Mouse (Mus musculus) CD4-positive, CD25-positive, alpha-beta regulatory T cell, adult 4 months (primary cell): ENCODE data around the gene Gfer. TPM values are rescaled to one million over a fixed set of nuclear protein-coding genes. Genes with fewer than 3 reads are reported as not detected.

Experiments
- ATAC-seq: one replicate; pipeline ENCODE4 v1.8.0; 2017
- polyA plus RNA-seq, 2 experiments: library from polyadenylated mRNA; unstranded; fragments of 100-300 nt; shearing (Covaris generic); gene quantifications; one replicate each; pipeline ENCODE4 v1.2.1; 2017

The Gfer gene
- 10 to 100 TPM; 13.5 to 21.7 TPM for polyA plus RNA-seq

- ATAC-seq, result peak; percentile 93
These were observed at the start of gene Gfer, which contains the start of gene Noxo1 for GRCm38 (mm10) chr17:24696011-24696697. TSS of gene Gfer (minus strand) at chr17:24696156. TSS of gene Noxo1 (plus strand) at chr17:24696234.

DNA sequence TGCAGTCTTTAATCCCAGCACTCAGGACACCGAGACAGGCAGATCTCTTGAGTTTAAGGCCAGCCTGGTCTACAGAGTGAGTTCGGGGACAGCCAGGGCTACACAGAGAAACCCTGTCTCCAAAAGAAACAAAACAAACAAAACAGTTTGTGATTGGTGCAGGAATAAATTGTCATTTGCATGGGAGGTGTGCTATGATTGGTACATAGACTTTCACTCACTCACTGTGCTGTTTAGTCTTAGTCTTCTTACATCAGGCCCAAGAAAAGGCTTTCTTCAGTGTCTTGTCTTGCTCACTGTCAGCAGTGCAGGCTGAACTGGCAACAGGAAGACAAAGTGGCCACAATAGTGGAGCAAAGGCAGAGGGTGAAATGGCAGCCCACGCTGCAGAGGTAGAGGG lies 48.4 kb upstream of the Gfer start:
- ATAC-seq, result no peak

DNA sequence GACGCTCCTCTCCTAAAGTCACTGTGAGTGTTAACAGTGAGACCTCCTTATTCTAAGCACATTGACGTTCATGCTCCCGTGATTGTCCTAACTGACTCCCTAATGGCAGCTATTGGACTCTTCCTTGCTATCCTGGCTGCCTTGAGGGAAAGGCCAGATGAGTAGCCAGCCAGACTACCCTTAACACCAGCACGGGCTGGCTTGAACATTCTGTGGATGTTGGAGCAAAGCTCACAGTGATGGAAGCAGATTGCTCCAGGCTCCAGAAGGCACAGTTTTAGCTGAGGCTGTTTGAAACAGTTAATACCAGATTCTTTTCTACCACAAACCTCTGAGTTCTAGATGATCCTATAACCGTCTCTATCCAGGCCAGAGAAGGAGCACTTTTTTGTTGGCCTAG lies 47.9 kb upstream of the Gfer start:
- no peak for ATAC-seq

DNA sequence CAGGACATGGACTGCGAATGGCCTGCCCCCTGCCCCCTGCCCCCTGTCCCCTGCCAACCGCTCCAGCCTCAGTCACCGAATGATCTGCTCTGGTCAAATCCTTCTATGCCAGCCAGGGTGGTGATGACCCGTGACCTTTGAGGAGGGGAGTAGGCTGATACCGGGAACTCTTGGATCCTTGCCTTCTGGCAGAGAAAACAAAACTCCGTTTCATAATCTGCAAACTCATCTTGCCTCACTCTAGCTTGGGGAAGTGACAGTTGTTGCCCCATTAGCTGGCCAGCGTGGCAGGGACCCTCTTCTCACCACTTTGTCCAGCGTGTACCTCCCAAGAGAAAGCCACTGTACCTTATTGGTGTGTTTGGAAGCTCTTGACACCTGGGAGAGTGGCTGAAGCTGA lies 46.4 kb upstream of the Gfer start:
- ATAC-seq, result no peak

GRCm38 (mm10) chr17:24739926-24740325 lies 44.0 kb upstream of the Gfer start:
- no peak for ATAC-seq

DNA sequence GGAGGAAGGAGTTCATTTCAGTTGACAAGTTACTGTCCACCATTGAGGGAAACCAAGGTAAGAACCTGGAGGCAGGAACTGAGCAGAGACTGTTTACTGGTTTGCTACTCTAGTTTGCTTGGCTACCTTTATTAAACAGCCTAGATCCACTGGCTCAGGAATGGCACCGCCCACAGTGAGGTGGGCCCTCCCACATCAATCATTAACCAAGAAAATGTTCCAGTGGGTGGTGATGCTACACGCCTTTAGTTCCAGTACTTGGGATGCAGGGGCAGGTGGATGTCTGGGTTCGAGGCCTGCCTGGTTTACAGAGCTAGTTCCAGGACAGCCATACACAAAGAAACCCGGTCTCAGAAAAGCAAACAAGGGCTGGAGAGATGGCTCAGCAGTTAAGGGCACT lies 42.3 kb upstream of the Gfer start:
- ATAC-seq, result no peak

GRCm38 (mm10) chr17:24737135-24737810 lies 41.3 kb upstream of the Gfer start:
- ATAC-seq, result no peak

DNA sequence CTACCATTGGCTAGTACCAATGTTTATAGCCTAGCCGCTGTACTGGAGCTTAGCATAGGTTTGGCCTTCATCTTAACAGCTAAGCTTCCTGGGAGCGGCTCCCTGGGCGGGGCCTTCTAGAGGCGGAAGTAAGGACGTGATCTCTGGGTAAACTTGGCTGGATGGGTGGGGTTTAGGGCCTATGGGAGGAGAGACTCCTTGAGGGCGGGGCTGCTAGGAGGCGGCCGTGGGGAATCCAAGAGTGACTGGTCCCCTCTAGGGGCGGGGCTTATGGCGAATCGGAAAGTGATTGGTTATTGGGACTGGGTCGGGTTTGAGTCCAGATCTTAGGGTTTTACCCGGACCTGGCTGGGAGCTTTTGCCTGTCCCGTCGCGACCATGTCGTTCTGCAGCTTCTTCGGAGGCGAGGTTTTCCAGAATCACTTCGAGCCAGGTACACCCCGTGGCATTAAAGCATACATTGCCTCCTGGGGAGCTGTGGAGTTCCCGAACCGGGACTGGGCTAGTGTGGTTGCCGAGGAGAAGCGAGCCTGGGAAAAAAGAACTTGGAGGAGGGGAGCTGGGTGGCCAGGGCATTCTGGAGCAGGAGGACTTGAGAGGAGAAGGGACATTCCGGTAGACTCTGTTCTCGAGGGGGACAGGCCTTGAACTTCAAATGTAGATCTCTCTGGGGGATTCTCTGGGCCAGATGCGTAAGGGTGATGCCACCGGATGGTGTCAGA lies 40.5 kb upstream of the Gfer start, which contains the start of gene Msrb1:
TSS of gene Msrb1 (plus strand) at position 313 of the 722 bp plus-strand sequence.
- ATAC-seq, result peak; percentile 99

DNA sequence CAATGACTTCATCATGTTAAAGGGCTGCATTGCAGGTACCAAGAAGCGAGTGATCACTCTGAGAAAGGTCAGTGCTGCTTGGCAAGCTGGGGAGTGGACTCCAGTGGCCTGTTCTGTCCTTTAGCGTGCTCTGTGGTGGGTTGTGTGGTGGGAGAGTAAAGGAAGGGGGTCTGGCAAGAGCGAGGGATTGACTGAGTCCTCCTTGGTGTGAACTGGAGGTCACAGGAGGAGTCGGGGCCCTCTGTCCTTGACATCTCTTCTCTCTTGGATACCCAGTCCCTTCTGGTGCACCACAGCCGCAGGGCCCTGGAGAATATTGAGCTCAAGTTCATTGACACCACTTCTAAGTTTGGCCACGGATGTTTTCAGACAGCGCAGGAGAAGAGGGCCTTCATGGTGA lies 39.5 kb upstream of the Gfer start:
- no peak for ATAC-seq

GRCm38 (mm10) chr17:24734513-24734912 lies 38.6 kb upstream of the Gfer start:
- no peak for ATAC-seq

DNA sequence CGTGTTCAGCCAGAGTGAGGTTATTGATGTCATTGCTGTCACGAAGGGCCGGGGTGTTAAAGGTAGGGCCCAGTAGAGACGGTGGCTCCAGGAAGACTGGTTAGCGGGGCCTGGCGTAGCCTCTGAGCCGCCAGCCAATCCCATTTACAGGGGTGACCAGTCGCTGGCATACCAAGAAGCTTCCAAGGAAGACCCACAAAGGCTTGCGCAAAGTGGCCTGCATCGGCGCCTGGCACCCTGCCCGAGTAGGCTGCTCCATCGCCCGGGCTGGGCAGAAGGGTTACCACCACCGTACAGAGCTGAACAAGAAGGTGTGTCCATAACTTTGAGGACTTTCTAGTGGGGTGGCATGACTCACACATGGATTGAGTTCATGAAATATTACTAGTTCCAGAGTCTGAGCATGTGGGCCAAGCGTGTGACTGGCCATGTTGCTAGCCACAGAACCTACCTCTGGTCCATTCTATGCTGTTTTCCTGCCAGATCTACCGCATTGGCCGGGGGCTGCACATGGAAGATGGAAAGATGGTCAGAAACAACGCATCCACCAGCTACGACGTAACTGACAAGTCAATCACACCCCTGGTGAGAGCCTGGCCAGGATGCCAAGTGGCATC lies 37.6 kb upstream of the Gfer start:
- no peak for ATAC-seq

GRCm38 (mm10) chr17:24732233-24732935 lies 36.4 kb upstream of the Gfer start:
- ATAC-seq, result no peak

- no peak for ATAC-seq
These were observed 34.8 kb upstream of the Gfer start for GRCm38 (mm10) chr17:24730787-24731186.

- no peak for ATAC-seq
These were observed 33.1 kb upstream of the Gfer start for GRCm38 (mm10) chr17:24729067-24729466.

DNA sequence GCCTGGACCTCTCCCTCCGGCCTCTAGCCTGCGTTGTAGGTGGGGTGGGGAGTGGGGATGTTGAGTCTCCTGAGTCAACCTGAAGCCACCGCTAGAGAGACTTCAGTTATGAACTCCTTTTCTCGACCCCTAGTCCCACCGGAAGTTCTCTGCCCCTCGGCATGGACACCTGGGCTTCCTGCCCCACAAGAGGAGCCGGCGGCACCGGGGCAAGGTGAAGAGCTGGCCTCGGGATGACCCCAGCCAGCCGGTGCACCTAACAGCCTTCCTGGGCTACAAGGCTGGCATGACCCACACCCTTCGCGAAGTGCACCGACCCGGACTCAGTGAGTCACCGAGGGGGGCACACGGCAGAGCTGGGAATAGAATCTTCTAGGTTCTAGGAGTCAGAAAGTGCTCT lies 32.2 kb upstream of the Gfer start:
- no peak for ATAC-seq

- ATAC-seq, result no peak
These were observed 31.7 kb upstream of the Gfer start, which contains the start of gene Rpl3l for GRCm38 (mm10) chr17:24727618-24728017. TSS of gene Rpl3l (plus strand) at chr17:24727820.

GRCm38 (mm10) chr17:24725637-24726390 lies 29.9 kb upstream of the Gfer start:
- ATAC-seq, result no peak

- peak; percentile 50 for ATAC-seq
These were observed 28.2 kb upstream of the Gfer start, which contains the start of gene Ndufb10 for GRCm38 (mm10) chr17:24724184-24724583. TSS of gene Ndufb10 (minus strand) at chr17:24724478.

DNA sequence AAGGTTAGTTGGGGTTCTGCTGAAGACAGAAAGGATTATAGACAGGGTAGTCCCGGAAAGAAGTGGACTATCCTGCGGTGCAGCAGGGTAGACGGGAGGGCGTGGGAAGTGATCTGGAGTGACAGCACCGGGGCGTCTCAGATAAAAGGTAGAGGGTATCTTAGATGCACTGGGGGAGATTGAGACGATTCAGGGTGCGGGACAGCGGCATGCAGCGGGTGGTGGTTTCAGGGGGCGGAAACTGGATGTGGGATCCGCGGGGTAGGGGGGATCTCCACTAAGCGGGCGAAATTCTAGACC lies 27.9 kb upstream of the Gfer start:
- peak; percentile 11 for ATAC-seq

DNA sequence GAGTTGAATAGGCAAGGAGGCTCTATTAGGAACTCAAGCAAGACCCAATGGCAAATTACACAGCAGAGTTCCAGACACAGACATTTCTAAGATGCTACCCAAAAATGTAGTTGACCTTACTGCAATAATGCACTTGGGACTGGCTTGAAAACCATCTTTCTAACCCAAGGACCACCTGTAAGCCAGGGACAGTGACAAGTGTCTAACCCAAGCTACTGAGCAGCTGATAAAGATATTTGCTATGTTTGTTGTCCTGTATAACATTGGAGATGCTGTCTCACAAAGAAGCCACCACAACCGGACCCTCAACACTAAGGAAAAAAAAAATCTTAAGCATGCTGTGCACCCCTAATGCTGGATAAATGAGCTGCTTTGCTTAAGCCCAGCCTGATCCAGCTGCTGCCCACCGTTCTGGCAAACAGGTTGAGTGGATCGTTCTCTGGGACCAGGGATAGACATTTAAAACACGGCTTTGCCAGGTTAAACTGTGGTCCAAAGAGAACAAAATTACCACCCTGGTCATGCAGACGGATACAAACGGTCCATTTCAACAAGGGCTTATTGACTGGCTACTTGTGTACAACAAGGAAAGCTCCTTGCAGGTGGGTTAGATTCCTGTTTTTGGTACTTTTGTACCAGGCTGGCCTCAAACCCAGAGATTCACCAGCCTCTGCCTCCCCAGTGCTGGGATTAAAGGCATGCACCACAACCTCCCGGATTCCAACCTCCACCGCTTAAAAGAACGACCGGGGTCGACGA lies 27.3 kb upstream of the Gfer start:
- no peak for ATAC-seq
